ENCODE assay signal across 8 mouse cellular contexts in the genomic region with DNA sequence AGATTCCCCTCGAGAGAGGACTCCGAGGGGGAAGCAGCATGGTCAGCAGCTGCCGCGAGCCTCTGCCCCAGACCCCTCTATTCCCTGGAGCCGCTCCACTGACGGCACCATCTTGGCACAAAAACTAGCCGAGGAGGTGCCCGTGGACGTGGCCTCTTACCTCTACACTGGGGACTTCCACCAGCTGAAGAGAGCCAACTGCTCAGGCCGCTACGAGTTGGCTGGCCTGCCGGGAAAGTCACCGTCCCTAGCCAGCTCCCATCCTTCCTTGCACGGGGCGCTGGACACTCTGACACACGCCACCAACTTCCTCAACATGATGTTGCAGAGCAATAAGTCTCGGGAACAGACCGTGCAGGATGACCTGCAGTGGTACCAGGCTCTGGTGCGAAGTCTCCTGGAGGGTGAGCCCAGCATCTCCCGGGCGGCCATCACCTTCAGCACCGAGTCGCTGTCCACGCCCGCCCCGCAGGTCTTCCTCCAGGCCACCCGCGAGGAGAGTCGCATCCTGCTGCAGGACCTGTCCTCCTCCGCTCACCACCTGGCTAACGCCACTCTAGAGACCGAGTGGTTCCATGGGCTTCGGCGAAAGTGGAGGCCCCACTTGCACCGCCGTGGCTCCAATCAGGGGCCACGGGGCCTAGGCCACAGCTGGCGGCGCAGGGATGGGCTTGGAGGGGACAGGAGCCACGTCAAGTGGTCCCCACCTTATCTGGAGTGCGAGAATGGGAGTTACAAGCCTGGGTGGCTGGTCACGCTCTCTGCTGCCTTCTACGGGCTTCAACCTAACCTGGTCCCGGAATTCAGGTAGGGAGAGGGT. TPM values are rescaled to one million over a fixed set of nuclear protein-coding genes. Genes with fewer than 3 reads are reported as not detected.
DNase-seq lines count a peak whose midpoint lies in the region; ATAC-seq and TF ChIP-seq lines count a peak whose summit lies in the region.
"Had no signal": no experiment of that assay in that cellular context is flagged by ENCODE, and none has a peak within 500 bp of the region (broad histone marks: within the 10 kb centered on the region; RNA-seq: fewer than 3 reads in every experiment).

No protein-coding gene starts in this region.

- peaks cover 12% of the 10 kb centered on the region for H3K4me1 ChIP-seq in forebrain, embryonic 12.5 days

- peak overlapping the region; percentile 61 for H3K4me3 ChIP-seq in left cerebral cortex, adult 2 months
- H3K4me3 ChIP-seq in forebrain, embryonic 12.5 days (replicated peaks), result peak overlapping the region; percentile 55

- peak; percentile 10; the same call in 1 of the 2 replicates for ATAC-seq in forebrain, embryonic 12.5 days (ENCODE audit: low FRiP score)

- no peak for TF ChIP-seq CTCF in left cerebral cortex, adult 2 months (IDR thresholded peaks at IDR 0.05)

- H3K9ac ChIP-seq in forebrain, embryonic 12.5 days, result no peak overlapping the region

- peaks cover 34% of the 10 kb centered on the region for H3K27me3 ChIP-seq in forebrain, embryonic 12.5 days

- intact Hi-C loops in left cerebral cortex, adult 2 months (cut with DNase I), result loop anchor here (1.0 to 5.0 kb wide), 4 partner anchors 87 to 429 kb away; a partner anchor contains a TSS
- intact Hi-C loops in left cerebral cortex, postnatal 14 days (cut with DNase I), result loop anchor here (5.0 kb wide), 2 partner anchors 86 to 539 kb away; no protein-coding TSS in a partner anchor

- H3K4me2 ChIP-seq in forebrain, embryonic 12.5 days, result peak overlapping the region; percentile 86

- H3K36me3 ChIP-seq in forebrain, embryonic 12.5 days (replicated peaks), result no peaks in the 10 kb centered on the region

- DNase-seq in left cerebral cortex, adult 2 months (ENCODE audit: extremely low spot score in 1 of 2, low spot score in 2 of 2), result peak; percentile 22 to 28
- DNase-seq in left cerebral cortex, postnatal 14 days (ENCODE audit: low spot score in 2 of 2), result no peak
- peak; percentile 70 for DNase-seq in cerebellum, adult 9-10 months
- DNase-seq in layer of hippocampus, postnatal 36 days, result peak; percentile 15 to 29
- peak; percentile 34 for DNase-seq in retina, embryonic 14.5 days (ENCODE audit: low spot score)
- no peak for DNase-seq in spleen, adult 12 weeks (ENCODE audit: low spot score)

- 10% methylated on average over 43 of the region's 44 CpGs for WGBS in forebrain, embryonic 12.5 days

- H3K9me3 ChIP-seq in forebrain, embryonic 12.5 days, result no peaks in the 10 kb centered on the region

- peak overlapping the region; percentile 85 for H3K27ac ChIP-seq in left cerebral cortex, adult 2 months
- H3K27ac ChIP-seq in forebrain, embryonic 12.5 days, result no peak overlapping the region

RNA-seq across cellular contexts. Expression of a gene that starts 1.2 kb away (rescaled TPM):
- 100 to 1,000 TPM; 117 to 127 TPM for total RNA-seq in left cerebral cortex, adult 2 months (2021)
- 100 to 1,000 TPM; 108 to 124 TPM for total RNA-seq in left cerebral cortex, postnatal 14 days (2021)
- 0.60 and 0.90 TPM in 2 replicates for polyA plus RNA-seq in forebrain, embryonic 12.5 days (2016; fragmentation: Nextera tagmentation; extraction: Ambion mirVana)
- total RNA-seq in layer of hippocampus, postnatal 36 days (2021), result 10 to 100 TPM; 75.3 to 79.5 TPM
- polyA plus RNA-seq: small intestine, adult 2 months had no signal

Comparison
In these comparisons a context has a peak if more than half of its experiments do, and no peak if none do; other contexts are left out.
1. DNase-seq: peak in left cerebral cortex, adult 2 months (2 of 2), cerebellum, adult 9-10 months (single experiment), layer of hippocampus, postnatal 36 days (2 of 2) and retina, embryonic 14.5 days (single experiment); none in left cerebral cortex, postnatal 14 days (0 of 2) and spleen, adult 12 weeks (single experiment).